Mouse (Mus musculus): ENCODE data around the gene Ednrb.

DNA sequence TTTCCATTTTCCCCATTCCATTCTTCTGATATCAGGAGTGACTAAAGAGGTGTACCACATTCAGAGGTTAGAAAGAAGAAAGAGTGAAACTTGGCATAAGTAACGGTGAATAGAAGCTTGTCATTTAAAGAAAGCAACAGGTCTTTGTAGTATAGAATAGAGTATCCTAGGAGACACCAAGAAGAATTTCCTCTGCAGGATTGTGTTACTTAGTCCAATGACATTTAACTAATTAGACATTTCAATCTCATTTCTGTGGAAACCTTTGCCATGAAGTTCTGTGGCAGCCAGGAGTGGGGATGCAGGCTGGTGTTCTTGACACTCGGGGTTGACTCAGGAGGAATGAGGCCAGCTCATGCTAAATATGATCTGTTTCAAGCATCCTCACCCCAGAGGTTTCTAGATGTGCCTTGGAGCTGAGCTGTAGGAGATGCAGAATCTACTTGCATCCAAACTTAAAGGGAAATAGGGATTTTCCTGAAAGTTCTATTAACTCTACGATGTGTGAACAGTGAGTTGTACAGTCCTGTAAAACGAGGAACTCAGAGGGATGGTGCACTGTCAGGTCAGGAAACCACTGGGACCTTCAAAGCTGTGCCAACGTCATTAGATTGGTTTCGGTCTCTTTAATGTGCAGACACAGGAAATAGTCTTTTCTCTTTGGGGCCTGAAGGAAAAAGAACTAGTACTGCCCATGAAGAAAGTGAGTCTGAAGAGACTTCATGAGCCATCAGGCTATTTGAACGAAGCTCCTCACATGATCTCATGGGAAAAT is 6.1 kb upstream of the Ednrb start:
- TF ChIP-seq GATA1 (IDR thresholded peaks at IDR 0.05; ENCODE audit: borderline replicate concordance, low read length) = no peak
- no peak for TF ChIP-seq FLI1 (IDR thresholded peaks at IDR 0.05; ENCODE audit: low read length)

Data from megakaryocyte, embryonic 14.5 days (primary cell).